Mouse (Mus musculus): ENCODE data around the gene Gm12258.

GRCm38 (mm10) chr11:58901080-58901479 is 54.1 kb downstream of the Gm12258 start:
- no peak for TF ChIP-seq CTCF (IDR thresholded peaks at IDR 0.05; ENCODE audit: borderline replicate concordance, insufficient read depth, low read length)
- TF ChIP-seq POLR2A (IDR thresholded peaks at IDR 0.05; ENCODE audit: low read depth, low read length), result no peak

All from embryonic fibroblast, embryonic 13.5 days (primary cell).